Mouse (Mus musculus): ENCODE data around the gene Arrdc2. TPM values are rescaled to one million over a fixed set of nuclear protein-coding genes. Genes with fewer than 3 reads are reported as not detected.
A peak's percentile ranks its signal among the peaks of the same experiment; 100 is the strongest.

The Arrdc2 gene
- polyA plus RNA-seq, 1 experiment, result 12.1 TPM

GRCm38 (mm10) chr8:70816679-70817078 lies 22.8 kb downstream of the Arrdc2 start:
- no peaks in the 10 kb centered on the region for H3K36me3 ChIP-seq (ENCODE audit: control insufficient read depth, insufficient read depth, low read length, poor library complexity, severe bottlenecking)
- H3K9ac ChIP-seq (ENCODE audit: low read depth, poor library complexity, severe bottlenecking), result peak overlapping the region; percentile 10; the same call in 1 of the 2 replicates

DNA sequence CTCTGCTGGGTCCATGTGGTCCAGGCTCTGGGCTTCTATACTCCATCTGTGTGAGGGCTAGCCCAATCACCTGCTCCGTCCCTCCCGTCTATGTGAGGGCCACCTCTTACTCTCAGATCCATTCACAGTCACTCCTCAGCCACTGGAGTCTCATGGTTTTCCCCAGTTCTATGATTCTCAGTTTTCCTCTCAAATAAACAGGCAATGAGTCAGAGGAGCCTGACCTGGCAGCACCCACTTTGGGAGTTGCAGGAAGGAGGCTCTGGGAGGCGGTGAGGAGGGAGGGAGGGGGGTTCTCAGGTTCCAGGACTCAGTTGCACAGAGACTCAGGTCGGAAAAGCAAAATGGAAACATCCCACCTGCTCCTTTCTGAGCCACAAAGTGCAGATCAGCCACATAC lies 26.6 kb downstream of the Arrdc2 start:
- Histone ChIP-seq H3K4me3 (ENCODE audit: low read depth, low read length) (no peak overlapping the region), H3K27ac (ENCODE audit: insufficient read depth, low read length) (no peak overlapping the region), H3K4me1 (ENCODE audit: control insufficient read depth, insufficient read depth, low read length) (peaks cover 7% of the 10 kb centered on the region), H3K9me3 (replicated peaks; ENCODE audit: control insufficient read depth, insufficient read depth, low read length, poor library complexity, severe bottlenecking) (no peaks in the 10 kb centered on the region), H3K36me3 (ENCODE audit: control insufficient read depth, insufficient read depth, low read length, poor library complexity, severe bottlenecking) (no peaks in the 10 kb centered on the region), H3K27me3 (ENCODE audit: control insufficient read depth, insufficient read depth, low read length, poor library complexity, severe bottlenecking) (no peaks in the 10 kb centered on the region), H3K9ac (ENCODE audit: low read depth, poor library complexity, severe bottlenecking) (no peak overlapping the region)
- TF ChIP-seq CTCF (IDR thresholded peaks at IDR 0.05; ENCODE audit: low read depth, low read length), result no peak
- TF ChIP-seq EP300 (IDR thresholded peaks at IDR 0.05; ENCODE audit: insufficient read depth, low read depth, low read length), result no peak
- TF ChIP-seq POLR2A (IDR thresholded peaks at IDR 0.05; ENCODE audit: insufficient read depth, low read length), result no peak

More at GRCm38 (mm10) chr8:70816679-70817078, 22.8 kb downstream of the Arrdc2 start:
- Histone ChIP-seq H3K27ac (ENCODE audit: insufficient read depth, low read length) (no peak overlapping the region), H3K9me3 (replicated peaks; ENCODE audit: control insufficient read depth, insufficient read depth, low read length, poor library complexity, severe bottlenecking) (no peaks in the 10 kb centered on the region), H3K27me3 (ENCODE audit: control insufficient read depth, insufficient read depth, low read length, poor library complexity, severe bottlenecking) (no peaks in the 10 kb centered on the region), H3K4me3 (ENCODE audit: low read depth, low read length) (peak overlapping the region; percentile 37), H3K4me1 (ENCODE audit: control insufficient read depth, insufficient read depth, low read length) (no peaks in the 10 kb centered on the region)
- no peak for TF ChIP-seq CTCF (IDR thresholded peaks at IDR 0.05; ENCODE audit: low read depth, low read length)
- TF ChIP-seq POLR2A (IDR thresholded peaks at IDR 0.05; ENCODE audit: insufficient read depth, low read length), result no peak
- TF ChIP-seq EP300 (IDR thresholded peaks at IDR 0.05; ENCODE audit: insufficient read depth, low read depth, low read length), result no peak

DNA sequence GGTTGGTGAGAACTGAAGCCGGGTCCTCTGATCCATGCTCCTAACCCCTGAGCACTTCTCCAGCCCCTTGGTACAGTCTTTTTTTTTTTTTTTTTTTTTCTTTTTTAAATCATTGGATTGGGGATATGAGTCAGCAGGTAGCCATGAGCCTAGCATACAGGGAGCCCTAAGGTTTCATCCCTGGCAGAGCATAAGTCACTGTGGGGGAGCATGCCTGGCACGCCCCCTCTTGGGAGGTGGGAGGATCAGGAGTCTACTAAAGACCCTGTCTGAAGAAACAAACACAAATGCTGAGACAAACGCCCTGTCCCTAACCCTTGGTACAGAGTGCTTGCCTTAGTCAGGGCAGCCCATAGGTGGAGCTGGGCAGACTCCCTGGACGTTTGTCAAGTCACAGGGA lies 27.5 kb downstream of the Arrdc2 start:
- no peak overlapping the region for H3K9ac ChIP-seq (ENCODE audit: low read depth, poor library complexity, severe bottlenecking)
- H3K27me3 ChIP-seq (ENCODE audit: control insufficient read depth, insufficient read depth, low read length, poor library complexity, severe bottlenecking), result no peaks in the 10 kb centered on the region
- no peak for TF ChIP-seq EP300 (IDR thresholded peaks at IDR 0.05; ENCODE audit: insufficient read depth, low read depth, low read length)
- no peak for TF ChIP-seq POLR2A (IDR thresholded peaks at IDR 0.05; ENCODE audit: insufficient read depth, low read length)
- TF ChIP-seq CTCF (IDR thresholded peaks at IDR 0.05; ENCODE audit: low read depth, low read length), result no peak
- H3K27ac ChIP-seq (ENCODE audit: insufficient read depth, low read length), result no peak overlapping the region
- H3K4me3 ChIP-seq (ENCODE audit: low read depth, low read length), result no peak overlapping the region
- peaks cover 7% of the 10 kb centered on the region for H3K4me1 ChIP-seq (ENCODE audit: control insufficient read depth, insufficient read depth, low read length)
- H3K36me3 ChIP-seq (ENCODE audit: control insufficient read depth, insufficient read depth, low read length, poor library complexity, severe bottlenecking), result no peaks in the 10 kb centered on the region
- H3K9me3 ChIP-seq (replicated peaks; ENCODE audit: control insufficient read depth, insufficient read depth, low read length, poor library complexity, severe bottlenecking), result no peaks in the 10 kb centered on the region

DNA sequence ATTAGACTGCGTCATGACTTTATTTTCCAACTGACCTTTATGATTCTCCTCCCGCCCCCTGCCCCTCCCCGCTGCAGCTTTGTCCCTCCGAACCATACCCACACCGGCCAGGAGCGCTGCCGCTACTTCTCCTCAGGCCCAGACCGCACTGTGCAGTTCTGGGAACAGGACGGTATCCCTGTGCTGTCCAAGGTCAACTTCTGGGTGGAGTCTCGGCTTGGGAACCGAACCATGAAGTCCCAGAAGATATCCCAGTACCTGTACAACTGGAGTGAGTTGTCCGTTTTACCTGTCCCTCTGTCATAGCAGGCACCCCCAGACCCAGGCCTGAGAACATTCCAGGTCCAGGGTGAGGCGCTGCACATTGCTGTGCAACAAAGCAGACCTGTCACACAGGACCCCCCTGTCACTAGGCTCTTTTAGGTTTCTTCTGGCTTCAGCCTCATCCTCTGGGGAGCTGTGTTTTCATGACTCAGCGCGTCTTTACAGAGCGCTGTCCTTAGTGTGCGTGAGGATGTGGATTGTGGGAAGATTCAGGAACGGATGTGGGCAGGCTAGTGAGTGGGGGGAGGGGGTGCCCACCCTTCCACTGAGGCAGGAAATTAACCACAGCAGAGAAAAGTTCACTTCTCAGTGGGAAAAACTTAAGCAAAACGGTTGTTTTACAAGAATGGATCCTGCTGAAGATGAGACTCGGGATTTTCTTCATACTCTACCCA lies 28.4 kb downstream of the Arrdc2 start:
- H3K36me3 ChIP-seq (ENCODE audit: control insufficient read depth, insufficient read depth, low read length, poor library complexity, severe bottlenecking), result no peaks in the 10 kb centered on the region
- no peak overlapping the region for H3K9ac ChIP-seq (ENCODE audit: low read depth, poor library complexity, severe bottlenecking)
- TF ChIP-seq EP300 (IDR thresholded peaks at IDR 0.05; ENCODE audit: insufficient read depth, low read depth, low read length) (no peak), POLR2A (IDR thresholded peaks at IDR 0.05; ENCODE audit: insufficient read depth, low read length) (no peak), CTCF (IDR thresholded peaks at IDR 0.05; ENCODE audit: low read depth, low read length) (no peak)
- no peak overlapping the region for H3K4me3 ChIP-seq (ENCODE audit: low read depth, low read length)
- no peak overlapping the region for H3K27ac ChIP-seq (ENCODE audit: insufficient read depth, low read length)
- no peaks in the 10 kb centered on the region for H3K27me3 ChIP-seq (ENCODE audit: control insufficient read depth, insufficient read depth, low read length, poor library complexity, severe bottlenecking)
- peaks cover 7% of the 10 kb centered on the region for H3K4me1 ChIP-seq (ENCODE audit: control insufficient read depth, insufficient read depth, low read length)
- no peaks in the 10 kb centered on the region for H3K9me3 ChIP-seq (replicated peaks; ENCODE audit: control insufficient read depth, insufficient read depth, low read length, poor library complexity, severe bottlenecking)

- no peaks in the 10 kb centered on the region for H3K27me3 ChIP-seq (ENCODE audit: control insufficient read depth, insufficient read depth, low read length, poor library complexity, severe bottlenecking)
- no peaks in the 10 kb centered on the region for H3K36me3 ChIP-seq (ENCODE audit: control insufficient read depth, insufficient read depth, low read length, poor library complexity, severe bottlenecking)
- H3K27ac ChIP-seq (ENCODE audit: insufficient read depth, low read length), result no peak overlapping the region
- no peak overlapping the region for H3K9ac ChIP-seq (ENCODE audit: low read depth, poor library complexity, severe bottlenecking)
- TF ChIP-seq CTCF (IDR thresholded peaks at IDR 0.05; ENCODE audit: low read depth, low read length) (no peak), POLR2A (IDR thresholded peaks at IDR 0.05; ENCODE audit: insufficient read depth, low read length) (no peak)
- H3K9me3 ChIP-seq (replicated peaks; ENCODE audit: control insufficient read depth, insufficient read depth, low read length, poor library complexity, severe bottlenecking), result no peaks in the 10 kb centered on the region
- peaks cover 7% of the 10 kb centered on the region for H3K4me1 ChIP-seq (ENCODE audit: control insufficient read depth, insufficient read depth, low read length)
- no peak overlapping the region for H3K4me3 ChIP-seq (ENCODE audit: low read depth, low read length)
Observed at GRCm38 (mm10) chr8:70808955-70809701, 30.4 kb downstream of the Arrdc2 start.

DNA sequence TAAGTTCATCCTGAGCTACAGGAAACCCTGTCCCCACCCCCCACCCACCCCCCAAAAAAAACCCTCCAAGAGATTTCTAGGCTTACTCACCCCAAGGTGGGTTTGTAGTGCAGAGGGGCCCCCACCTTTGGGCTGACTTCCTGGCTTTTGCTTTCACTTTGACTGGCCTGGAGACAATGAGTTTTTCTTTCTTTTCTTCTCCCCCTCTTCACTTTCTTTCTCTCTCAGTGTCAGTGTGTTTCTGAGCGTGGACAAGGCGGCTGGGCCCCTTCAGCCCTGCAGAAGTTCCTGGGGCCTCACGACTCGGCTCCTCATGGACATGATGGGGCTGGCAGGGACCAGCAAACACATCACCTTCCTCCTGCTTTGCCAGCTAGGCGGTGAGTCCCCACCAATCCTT lies 31.3 kb downstream of the Arrdc2 start, which contains the start of gene Il12rb1:
Gene Il12rb1, plus strand, starts transcription at position 211 of the 400 bp plus-strand sequence.
- TF ChIP-seq POLR2A (IDR thresholded peaks at IDR 0.05; ENCODE audit: insufficient read depth, low read length), result no peak
- TF ChIP-seq CTCF (IDR thresholded peaks at IDR 0.05; ENCODE audit: low read depth, low read length), result no peak
- TF ChIP-seq EP300 (IDR thresholded peaks at IDR 0.05; ENCODE audit: insufficient read depth, low read depth, low read length), result no peak
- Histone ChIP-seq H3K9me3 (replicated peaks; ENCODE audit: control insufficient read depth, insufficient read depth, low read length, poor library complexity, severe bottlenecking) (no peaks in the 10 kb centered on the region), H3K27ac (ENCODE audit: insufficient read depth, low read length) (no peak within 1 kb of the TSS), H3K36me3 (ENCODE audit: control insufficient read depth, insufficient read depth, low read length, poor library complexity, severe bottlenecking) (no peaks in the 10 kb centered on the region), H3K9ac (ENCODE audit: low read depth, poor library complexity, severe bottlenecking) (no peak within 1 kb of the TSS), H3K4me1 (ENCODE audit: control insufficient read depth, insufficient read depth, low read length) (peaks cover 7% of the 10 kb centered on the region), H3K27me3 (ENCODE audit: control insufficient read depth, insufficient read depth, low read length, poor library complexity, severe bottlenecking) (no peaks in the 10 kb centered on the region), H3K4me3 (ENCODE audit: low read depth, low read length) (no peak within 1 kb of the TSS)

All from ES-Bruce4 (cell line).